Mouse (Mus musculus) brain, embryonic 14.5 days (tissue): Measurements from ENCODE around the gene Abhd16b.

Source experiments
- CTCF ChIP-seq: fragments of 200-500 bp; IDR thresholded peaks from 2 replicates; pipeline ENCODE4 v1.5.1; 2012; ENCODE audit warnings: inconsistent platforms, mild to moderate bottlenecking, moderate library complexity, borderline replicate concordance; ENCODE audit not compliant: insufficient read depth, insufficient read length; ENCODE audit errors: extremely low read depth
- POLR2A ChIP-seq: fragments of 200-500 bp; IDR thresholded peaks from 2 replicates; pipeline ENCODE4 v1.6.1; 2012; ENCODE audit warnings: mild to moderate bottlenecking, inconsistent platforms, borderline replicate concordance; ENCODE audit not compliant: poor library complexity, insufficient read depth, insufficient read length, severe bottlenecking; ENCODE audit errors: extremely low read depth

GRCm38 (mm10) chr2:181470285-181470684, 22.7 kb upstream of the Abhd16b start:
- TF ChIP-seq CTCF, result no peak
- no peak for TF ChIP-seq POLR2A
